In genomic region chr3:9455351-9455750, GRCm38 (mm10) we compare ENCODE assay signal across 25 mouse cellular contexts.
DNase-seq lines count a peak whose midpoint lies in the region; ATAC-seq and TF ChIP-seq lines count a peak whose summit lies in the region.
"Had no signal": no experiment of that assay in that cellular context is flagged by ENCODE, and none has a peak within 500 bp of the region (broad histone marks: within the 10 kb centered on the region; RNA-seq: fewer than 3 reads in every experiment).

No protein-coding gene starts in this region.

- no peaks in the 10 kb centered on the region for H3K79me2 ChIP-seq in CH12.LX (replicated peaks; ENCODE audit: control insufficient read depth, extremely low read depth, insufficient read depth, poor library complexity, severe bottlenecking)

- 90% methylated on average over 5 of the region's 5 CpGs for WGBS in forebrain, embryonic 15.5 days
- WGBS in forebrain, embryonic 10.5 days, result 90% methylated on average over 5 of the region's 5 CpGs
- WGBS in heart, embryonic 10.5 days, result 88% methylated on average over 5 of the region's 5 CpGs
- 88% methylated on average over 5 of the region's 5 CpGs for WGBS in midbrain, embryonic 15.5 days
- WGBS in midbrain, embryonic 14.5 days, result 89% methylated on average over 5 of the region's 5 CpGs

- in situ Hi-C loops in CH12.LX (cut with MboI; ENCODE audit: low pct_ligation_motif_present, low pct_unique_long_range_greater_than_20kb, low sequenced_read_pairs), result loop anchor here (25.0 kb wide), 1 partner anchor 368 kb away; no protein-coding TSS in a partner anchor

- no peak overlapping the region for H3K9ac ChIP-seq in forebrain, embryonic 15.5 days (replicated peaks)
- no peak overlapping the region for H3K9ac ChIP-seq in midbrain, embryonic 15.5 days
- no peak overlapping the region for H3K9ac ChIP-seq in midbrain, embryonic 14.5 days (replicated peaks; ENCODE audit: low read length)
- H3K9ac ChIP-seq in CH12.LX (ENCODE audit: insufficient read depth, low read depth), result no peak overlapping the region
- H3K9ac ChIP-seq: embryonic facial prominence, embryonic 12.5 days; embryonic facial prominence, embryonic 15.5 days; forebrain, embryonic 12.5 days; hindbrain, embryonic 12.5 days; hindbrain, embryonic 15.5 days; intestine, embryonic 15.5 days had no signal

- no peaks in the 10 kb centered on the region for H3K9me3 ChIP-seq in forebrain, embryonic 15.5 days
- H3K9me3 ChIP-seq in forebrain, embryonic 10.5 days, result no peaks in the 10 kb centered on the region
- no peaks in the 10 kb centered on the region for H3K9me3 ChIP-seq in heart, embryonic 10.5 days
- H3K9me3 ChIP-seq in midbrain, embryonic 15.5 days, result no peaks in the 10 kb centered on the region
- H3K9me3 ChIP-seq in midbrain, embryonic 14.5 days (ENCODE audit: control insufficient read depth, low read length), result no peaks in the 10 kb centered on the region
- H3K9me3 ChIP-seq in CH12.LX (replicated peaks; ENCODE audit: low read length), result no peaks in the 10 kb centered on the region
- H3K9me3 ChIP-seq: embryonic facial prominence, embryonic 12.5 days; embryonic facial prominence, embryonic 15.5 days; forebrain, embryonic 12.5 days; G1E; heart, embryonic 13.5 days; hindbrain, embryonic 12.5 days; hindbrain, embryonic 15.5 days; intestine, embryonic 15.5 days had no signal

- dilution Hi-C loops in CH12.LX (cut with MboI; ENCODE audit: extremely low pct_ligation_motif_present, extremely low pct_unique_long_range_greater_than_20kb, low sequenced_read_pairs), result no loop called here

- ATAC-seq in forebrain, embryonic 15.5 days (replicated peaks), result peak; percentile 41; the same call in 1 of the 2 replicates
- peak; percentile 39; the same call in 1 of the 2 replicates for ATAC-seq in midbrain, embryonic 15.5 days (replicated peaks)
- ATAC-seq in midbrain, embryonic 14.5 days (ENCODE audit: low FRiP score, low TSS enrichment), result no peak
- ATAC-seq: intestine, embryonic 15.5 days; Patski had no signal

- H3K27ac ChIP-seq in forebrain, embryonic 15.5 days (replicated peaks), result no peak overlapping the region
- H3K27ac ChIP-seq in forebrain, embryonic 10.5 days, result no peak overlapping the region
- no peak overlapping the region for H3K27ac ChIP-seq in heart, embryonic 10.5 days
- no peak overlapping the region for H3K27ac ChIP-seq in midbrain, embryonic 15.5 days
- H3K27ac ChIP-seq in midbrain, embryonic 14.5 days (replicated peaks; ENCODE audit: low read depth, low read length), result no peak overlapping the region
- H3K27ac ChIP-seq in CH12.LX (ENCODE audit: insufficient read depth, low read depth), result no peak overlapping the region
- H3K27ac ChIP-seq: embryonic facial prominence, embryonic 12.5 days; embryonic facial prominence, embryonic 15.5 days; forebrain, embryonic 12.5 days; heart, adult 2 months; hindbrain, embryonic 12.5 days; hindbrain, embryonic 15.5 days; intestine, embryonic 15.5 days had no signal

- TF ChIP-seq EP300 in CH12.LX (IDR thresholded peaks at IDR 0.05; ENCODE audit: low read length), result no peak

- no peaks in the 10 kb centered on the region for H3K4me1 ChIP-seq in forebrain, embryonic 15.5 days
- 0 out of 2 replicates have a peak, but pooled peaks cover 3% of the 10 kb centered on the region for H3K4me1 ChIP-seq in forebrain, embryonic 10.5 days
- H3K4me1 ChIP-seq in heart, embryonic 10.5 days, result peaks cover 6% of the 10 kb centered on the region
- H3K4me1 ChIP-seq in midbrain, embryonic 15.5 days, result no peaks in the 10 kb centered on the region
- H3K4me1 ChIP-seq in midbrain, embryonic 14.5 days (ENCODE audit: control insufficient read depth, insufficient read depth, low read length), result no peaks in the 10 kb centered on the region
- H3K4me1 ChIP-seq in CH12.LX (ENCODE audit: control insufficient read depth in 1 of 2, insufficient read depth in 2 of 2), result peaks cover 8 to 21% of the 10 kb centered on the region in 2 experiments
- H3K4me1 ChIP-seq: embryonic facial prominence, embryonic 12.5 days; embryonic facial prominence, embryonic 15.5 days; forebrain, embryonic 12.5 days; hindbrain, embryonic 12.5 days; hindbrain, embryonic 15.5 days; intestine, embryonic 15.5 days had no signal

- TF ChIP-seq POLR2A in CH12.LX (IDR thresholded peaks at IDR 0.05; ENCODE audit: low read depth, low read length), result no peak

- no peak for DNase-seq in forebrain, embryonic 10.5 days (ENCODE audit: extremely low spot score, low spot score)
- DNase-seq in heart, embryonic 10.5 days (ENCODE audit: low spot score), result peak; percentile 68
- DNase-seq in heart, adult 8-10 months (ENCODE audit: low spot score), result no peak
- no peak for DNase-seq in midbrain, embryonic 14.5 days
- DNase-seq in CH12.LX (ENCODE audit: extremely low read depth), result peak; percentile 31
- DNase-seq: adrenal gland, postnatal 10 days; adrenal gland, postnatal 36 days; cerebellum, adult 18-20 months; cerebellum, adult 9-10 months; cerebellum, postnatal 25 days; gastrocnemius, postnatal 25 days; heart, postnatal 14 days; heart, postnatal 4 days had no signal

- H3K4me3 ChIP-seq in forebrain, embryonic 15.5 days, result no peak overlapping the region
- H3K4me3 ChIP-seq in forebrain, embryonic 10.5 days, result no peak overlapping the region
- H3K4me3 ChIP-seq in heart, embryonic 10.5 days, result no peak overlapping the region
- no peak overlapping the region for H3K4me3 ChIP-seq in midbrain, embryonic 15.5 days
- no peak overlapping the region for H3K4me3 ChIP-seq in midbrain, embryonic 14.5 days (replicated peaks; ENCODE audit: low read depth, low read length)
- H3K4me3 ChIP-seq in CH12.LX (replicated peaks in 1 of 3; ENCODE audit: low read depth in 2 of 3, low read length in 2 of 3, poor library complexity in 1 of 3), result no peak overlapping the region
- H3K4me3 ChIP-seq: embryonic facial prominence, embryonic 12.5 days; embryonic facial prominence, embryonic 15.5 days; forebrain, embryonic 12.5 days; heart, adult 2 months; heart, embryonic 13.5 days; hindbrain, embryonic 12.5 days; hindbrain, embryonic 15.5 days; intestine, embryonic 15.5 days had no signal

- TF ChIP-seq CTCF in CH12.LX (conservative IDR thresholded peaks at IDR 0.05 in 1 of 2, IDR thresholded peaks at IDR 0.05 in 1 of 2; ENCODE audit: low read depth in 2 of 2, low read length in 2 of 2), result no peak

- H3K27me3 ChIP-seq in forebrain, embryonic 15.5 days, result no peaks in the 10 kb centered on the region
- H3K27me3 ChIP-seq in forebrain, embryonic 10.5 days (ENCODE audit: poor library complexity, severe bottlenecking), result no peaks in the 10 kb centered on the region
- no peaks in the 10 kb centered on the region for H3K27me3 ChIP-seq in heart, embryonic 10.5 days (ENCODE audit: insufficient read depth, poor library complexity, severe bottlenecking)
- no peaks in the 10 kb centered on the region for H3K27me3 ChIP-seq in midbrain, embryonic 15.5 days (replicated peaks)
- no peaks in the 10 kb centered on the region for H3K27me3 ChIP-seq in midbrain, embryonic 14.5 days (ENCODE audit: control insufficient read depth, insufficient read depth, low read length)
- H3K27me3 ChIP-seq in CH12.LX (replicated peaks), result no peaks in the 10 kb centered on the region
- H3K27me3 ChIP-seq: embryonic facial prominence, embryonic 12.5 days; embryonic facial prominence, embryonic 15.5 days; forebrain, embryonic 12.5 days; heart, embryonic 13.5 days; hindbrain, embryonic 12.5 days; hindbrain, embryonic 15.5 days; intestine, embryonic 15.5 days; Patski had no signal

- no peak overlapping the region for H3K4me2 ChIP-seq in forebrain, embryonic 15.5 days (replicated peaks)
- no peak overlapping the region for H3K4me2 ChIP-seq in midbrain, embryonic 15.5 days
- no peak overlapping the region for H3K4me2 ChIP-seq in midbrain, embryonic 14.5 days (ENCODE audit: low read length)
- no peak overlapping the region for H3K4me2 ChIP-seq in CH12.LX (ENCODE audit: insufficient read depth, low read depth, poor library complexity, severe bottlenecking)
- H3K4me2 ChIP-seq: embryonic facial prominence, embryonic 12.5 days; embryonic facial prominence, embryonic 15.5 days; forebrain, embryonic 12.5 days; heart, embryonic 13.5 days; hindbrain, embryonic 12.5 days; hindbrain, embryonic 15.5 days; intestine, embryonic 15.5 days had no signal

- no peaks in the 10 kb centered on the region for H3K36me3 ChIP-seq in forebrain, embryonic 15.5 days
- peaks cover 7% of the 10 kb centered on the region; the same call in 1 of the 2 replicates for H3K36me3 ChIP-seq in forebrain, embryonic 10.5 days (replicated peaks)
- H3K36me3 ChIP-seq in heart, embryonic 10.5 days, result peaks cover 9% of the 10 kb centered on the region; the same call in 1 of the 2 replicates
- no peaks in the 10 kb centered on the region for H3K36me3 ChIP-seq in midbrain, embryonic 15.5 days (replicated peaks)
- H3K36me3 ChIP-seq in midbrain, embryonic 14.5 days (ENCODE audit: control insufficient read depth, insufficient read depth, low read length), result 0 out of 2 replicates have a peak, but pooled peaks cover 3% of the 10 kb centered on the region
- H3K36me3 ChIP-seq in CH12.LX (replicated peaks in 1 of 2; ENCODE audit: control insufficient read depth in 1 of 2, insufficient read depth in 1 of 2, low read length in 1 of 2), result no peaks in the 10 kb centered on the region
- H3K36me3 ChIP-seq: embryonic facial prominence, embryonic 15.5 days; forebrain, embryonic 12.5 days; G1E; hindbrain, embryonic 12.5 days; hindbrain, embryonic 15.5 days; intestine, embryonic 15.5 days had no signal

- no peak for TF ChIP-seq RAD21 in CH12.LX (IDR thresholded peaks at IDR 0.05; ENCODE audit: low read depth, low read length)

TF ChIP-seq in CH12.LX, 34 proteins besides CTCF, POLR2A, EP300 and RAD21:
- TF ChIP-seq GABPA (IDR thresholded peaks at IDR 0.05; ENCODE audit: insufficient replicate concordance, low read depth, low read length) (no peak), MYC (IDR thresholded peaks at IDR 0.05; ENCODE audit: low read depth, low read length) (no peak), MAZ (IDR thresholded peaks at IDR 0.05; ENCODE audit: low read depth, low read length) (no peak), PAX5 (IDR thresholded peaks at IDR 0.05; ENCODE audit: low read length) (no peak), ZKSCAN1 (IDR thresholded peaks at IDR 0.05; ENCODE audit: borderline replicate concordance, low read depth, low read length) (no peak), RCOR1 (conservative IDR thresholded peaks at IDR 0.05; ENCODE audit: low read depth, low read length) (no peak), IRF4 (IDR thresholded peaks at IDR 0.05; ENCODE audit: low read depth, low read length) (no peak), MAX (IDR thresholded peaks at IDR 0.05; ENCODE audit: low read length) (no peak), BHLHE40 (IDR thresholded peaks at IDR 0.05; ENCODE audit: low read depth, low read length) (no peak), USF2 (conservative IDR thresholded peaks at IDR 0.05; ENCODE audit: low read depth, low read length) (no peak)

Comparison
In these comparisons a context has a peak if more than half of its experiments do, and no peak if none do; other contexts are left out.
1. DNase-seq: peak in heart, embryonic 10.5 days (single experiment) and CH12.LX (single experiment); none in forebrain, embryonic 10.5 days (single experiment), heart, adult 8-10 months (single experiment) and midbrain, embryonic 14.5 days (single experiment).